8 mouse cellular contexts compared by ENCODE assay signal in the genomic region with DNA sequence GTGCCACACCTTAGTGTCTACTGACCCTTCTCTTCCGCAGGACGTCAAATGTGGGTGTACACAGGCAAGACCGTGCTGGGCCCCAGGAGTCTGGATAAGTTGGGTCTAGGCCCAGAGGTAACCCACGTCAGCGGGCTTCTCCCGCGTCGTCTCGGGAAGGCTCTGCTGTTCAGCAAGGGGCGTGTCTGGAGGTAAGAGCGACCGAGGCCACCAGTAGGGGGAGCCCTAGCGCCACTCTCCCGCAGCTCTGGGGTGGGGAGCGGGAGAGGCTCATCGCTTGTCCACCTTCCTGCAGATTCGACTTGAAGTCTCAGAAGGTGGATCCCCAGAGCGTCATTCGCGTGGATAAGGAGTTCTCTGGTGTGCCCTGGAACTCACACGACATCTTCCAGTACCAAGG. TPM values are rescaled to one million over a fixed set of nuclear protein-coding genes. Genes with fewer than 3 reads are reported as not detected.
A peak's percentile ranks its signal among the peaks of the same experiment; 100 is the strongest.
DNase-seq lines count a peak whose midpoint lies in the region; ATAC-seq lines count a peak whose summit lies in the region.

No protein-coding gene starts in this region.

- peak; percentile 42 for DNase-seq in MEL-GATA-1-ER (ENCODE audit: extremely low read depth, low read depth)
- peak; percentile 86 for DNase-seq in hindbrain, embryonic 10.5 days (ENCODE audit: low spot score)
- DNase-seq in layer of hippocampus, postnatal 14 days (ENCODE audit: low spot score in 2 of 2), result peak; percentile 65 to 67
- DNase-seq in lung, postnatal 4 days, result peak; percentile 78 to 86
- peak; percentile 72 to 84 for DNase-seq in right cerebral cortex, adult 2 months (ENCODE audit: low spot score in 2 of 2)
- peak; percentile 41 for DNase-seq in urinary bladder, postnatal 10 days (ENCODE audit: low spot score)

- no peaks in the 10 kb centered on the region for H3K36me3 ChIP-seq in forebrain, embryonic 13.5 days (ENCODE audit: poor library complexity, severe bottlenecking)
- no peaks in the 10 kb centered on the region for H3K36me3 ChIP-seq in hindbrain, embryonic 10.5 days

- H3K27me3 ChIP-seq in forebrain, embryonic 13.5 days, result peaks cover 73% of the 10 kb centered on the region
- H3K27me3 ChIP-seq in hindbrain, embryonic 10.5 days (ENCODE audit: insufficient read depth, poor library complexity, severe bottlenecking), result peaks cover 88% of the 10 kb centered on the region

- no peak overlapping the region for H3K27ac ChIP-seq in forebrain, embryonic 13.5 days
- no peak overlapping the region for H3K27ac ChIP-seq in hindbrain, embryonic 10.5 days

- no peaks in the 10 kb centered on the region; the same call in 1 of the 2 replicates for H3K9me3 ChIP-seq in forebrain, embryonic 13.5 days (replicated peaks)
- H3K9me3 ChIP-seq in hindbrain, embryonic 10.5 days, result no peaks in the 10 kb centered on the region

- no peak overlapping the region for H3K9ac ChIP-seq in forebrain, embryonic 13.5 days

- H3K4me3 ChIP-seq in forebrain, embryonic 13.5 days, result peak overlapping the region; percentile 10; the same call in 1 of the 2 replicates
- H3K4me3 ChIP-seq in hindbrain, embryonic 10.5 days, result 0 out of 2 replicates have a peak overlapping the region, but pooled peaks have one; percentile 14

- peak overlapping the region; percentile 11 for H3K4me2 ChIP-seq in forebrain, embryonic 13.5 days

- ATAC-seq in cerebellum, adult (ENCODE audit: insufficient number of reproducible peaks, low FRiP score, low TSS enrichment), result peak; percentile 77; the same call in 1 of the 2 replicates
- peak; percentile 84 for ATAC-seq in forebrain, embryonic 13.5 days

- 1% methylated on average over 21 of the region's 21 CpGs for WGBS in forebrain, embryonic 13.5 days
- WGBS in hindbrain, embryonic 10.5 days, result under 1% methylated on average over 21 of the region's 21 CpGs

- peaks cover 11% of the 10 kb centered on the region for H3K4me1 ChIP-seq in forebrain, embryonic 13.5 days
- peaks cover 39% of the 10 kb centered on the region for H3K4me1 ChIP-seq in hindbrain, embryonic 10.5 days (replicated peaks)

RNA-seq across cellular contexts. Expression of gene Slc12a5, which starts 7.4 kb away (rescaled TPM):
- polyA plus RNA-seq in forebrain, embryonic 13.5 days (2015; fragmentation: Nextera tagmentation; extraction: Ambion mirVana), result 5.7 and 8.8 TPM in 2 replicates
- 3.1 and 5.1 TPM in 2 replicates for polyA plus RNA-seq in hindbrain, embryonic 10.5 days (2016; fragmentation: Nextera tagmentation; extraction: Ambion mirVana)
- total RNA-seq in layer of hippocampus, postnatal 14 days (2021), result 100 to 1,000 TPM; 288 to 332 TPM

RNA-seq across cellular contexts. Expression of gene Mmp9, which starts 12.6 kb away (rescaled TPM):
- 8.6 and 10.6 TPM in 2 replicates for polyA plus RNA-seq in forebrain, embryonic 13.5 days (2015; fragmentation: Nextera tagmentation; extraction: Ambion mirVana)
- 0.56 and 1.2 TPM in 2 replicates for polyA plus RNA-seq in hindbrain, embryonic 10.5 days (2016; fragmentation: Nextera tagmentation; extraction: Ambion mirVana)
- total RNA-seq in layer of hippocampus, postnatal 14 days (2021), result 1 to 10 TPM; 1.8 to 2.1 TPM

RNA-seq across cellular contexts. Expression of gene Zfp335, which starts 41.7 kb away (rescaled TPM):
- 12.2 and 15.1 TPM in 2 replicates for polyA plus RNA-seq in forebrain, embryonic 13.5 days (2015; fragmentation: Nextera tagmentation; extraction: Ambion mirVana)
- polyA plus RNA-seq in hindbrain, embryonic 10.5 days (2016; fragmentation: Nextera tagmentation; extraction: Ambion mirVana), result 15.3 and 18.4 TPM in 2 replicates
- total RNA-seq in layer of hippocampus, postnatal 14 days (2021), result 10 to 100 TPM; 25.0 to 26.4 TPM
